Mouse (Mus musculus): Measurements from ENCODE around the gene Maats1.
A peak's percentile ranks its signal among the peaks of the same experiment; 100 is the strongest.

DNA sequence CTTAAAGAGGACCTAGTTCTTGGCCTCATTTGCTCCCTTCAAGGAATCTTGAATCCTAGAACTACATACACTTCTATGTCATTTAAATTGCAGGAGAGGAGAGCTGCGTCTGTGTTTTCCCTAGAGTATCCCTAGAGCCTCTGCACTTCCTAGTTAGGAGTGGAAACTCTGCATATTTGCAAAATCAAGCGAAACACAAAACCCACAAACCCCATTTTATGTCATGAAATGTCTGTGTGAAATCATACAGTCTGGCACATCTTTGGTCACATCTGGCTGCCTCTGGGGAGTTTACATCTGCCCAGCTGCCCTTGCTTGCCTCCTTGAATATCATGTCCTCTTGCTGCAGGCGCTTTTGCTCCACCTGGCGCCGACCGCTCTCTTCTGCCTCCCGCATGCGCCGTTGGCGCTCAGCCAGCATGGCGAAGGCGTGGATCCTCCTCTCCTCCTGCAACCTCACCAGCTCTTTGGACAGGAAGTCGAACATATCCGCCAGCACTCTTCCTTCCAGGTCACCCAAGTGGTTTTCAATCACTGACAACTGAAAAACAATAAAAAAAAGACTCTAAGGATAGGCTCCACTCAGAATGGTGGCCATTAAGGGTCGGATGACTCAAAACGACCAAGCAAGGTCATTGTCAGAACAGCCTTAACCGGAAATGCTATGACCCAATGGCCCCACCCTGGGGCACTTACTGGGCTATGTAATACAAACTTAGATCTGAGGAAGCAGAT is 37.3 kb downstream of the Maats1 start:
- peak; percentile 42; the same call in 1 of the 2 replicates for TF ChIP-seq ZNF384 (IDR thresholded peaks at IDR 0.05; ENCODE audit: low read depth, low read length)
- TF ChIP-seq ZC3H11A (IDR thresholded peaks at IDR 0.05; ENCODE audit: borderline replicate concordance, low read depth, low read length), result no peak
- no peak for TF ChIP-seq MAFK (IDR thresholded peaks at IDR 0.05; ENCODE audit: insufficient read depth, low read depth, low read length)

Data from ES-E14 (cell line).